Mouse (Mus musculus) erythroblast, adult 5-6 weeks (primary cell): ENCODE measurements around the gene Smg6. TPM values are rescaled to one million over a fixed set of nuclear protein-coding genes. Genes with fewer than 3 reads are reported as not detected.
A peak's percentile ranks its signal among the peaks of the same experiment; 100 is the strongest.

ENCODE experiments used
- ATAC-seq: replicated peaks from 2 replicates; pipeline ENCODE4 v1.8.0; 2016; ENCODE audit warnings: moderate number of reproducible peaks, mild to moderate bottlenecking, moderate TSS enrichment, inconsistent platforms; ENCODE audit not compliant: poor library complexity, low FRiP score, severe bottlenecking
- total RNA-seq, 2 experiments: library from RNA; stranded (forward) in 1 of 2; stranded (reverse) in 1 of 2; fragments of 150-400 nt in 1 of 2; fragments of 200-764, 138-1000 nt in 1 of 2; gene quantifications; 2 replicates each; pipeline versions ENCODE4 v1.2.3 to v1.2.4; 2015 to 2017; ENCODE audit warnings: low replicate concordance in 2 of 2

Gene Smg6
- total RNA-seq, 2 experiments from 2014 or later: 68.8 to 157 TPM

GRCm38 (mm10) chr11:75198792-75199191 lies 273.2 kb downstream of the Smg6 start:
- no peak for ATAC-seq

GRCm38 (mm10) chr11:75199951-75200350 lies 274.3 kb downstream of the Smg6 start:
- no peak for ATAC-seq

- no peak for ATAC-seq
Observed at GRCm38 (mm10) chr11:75200935-75201334, 275.3 kb downstream of the Smg6 start.

- ATAC-seq: no peak
Observed at GRCm38 (mm10) chr11:75201721-75202120, 276.1 kb downstream of the Smg6 start.

- no peak for ATAC-seq
Observed at GRCm38 (mm10) chr11:75203926-75204325, 278.3 kb downstream of the Smg6 start.

- ATAC-seq: no peak
Observed at GRCm38 (mm10) chr11:75204472-75204871, 278.8 kb downstream of the Smg6 start.

- ATAC-seq: no peak
Observed at GRCm38 (mm10) chr11:75206347-75206746, 280.7 kb downstream of the Smg6 start.

- ATAC-seq: no peak
Observed at GRCm38 (mm10) chr11:75209363-75209762, 283.7 kb downstream of the Smg6 start.

- 0 out of 2 replicates have a peak, but pooled peaks have one; percentile 23 for ATAC-seq
Observed at GRCm38 (mm10) chr11:75210093-75210492, 284.5 kb downstream of the Smg6 start.

GRCm38 (mm10) chr11:75210755-75211154 lies 285.1 kb downstream of the Smg6 start:
- no peak for ATAC-seq

- no peak for ATAC-seq
Observed at GRCm38 (mm10) chr11:75212031-75212667, 286.5 kb downstream of the Smg6 start.

GRCm38 (mm10) chr11:75212876-75213275 lies 287.3 kb downstream of the Smg6 start:
- no peak for ATAC-seq

- ATAC-seq: no peak
Observed at GRCm38 (mm10) chr11:75213372-75214080, 287.9 kb downstream of the Smg6 start.

Other genes starting within 250 kb of the Smg6 start
- 67.9 and 70.7 TPM in 2 replicates for gene Pafah1b1, start 201.2 kb upstream of the Smg6 start, total RNA-seq (2015; ENCODE audit: low replicate concordance)
- 95.6 and 112 TPM in 2 replicates for gene Pafah1b1, start 201.2 kb upstream of the Smg6 start, total RNA-seq (2017; ENCODE audit: low replicate concordance)
- gene Mettl16, start 155.0 kb upstream of the Smg6 start, total RNA-seq (2015; ENCODE audit: low replicate concordance): 1.3 and 2.5 TPM in 2 replicates
- gene Mettl16, start 155.0 kb upstream of the Smg6 start, total RNA-seq (2017; ENCODE audit: low replicate concordance): 9.7 and 15.3 TPM in 2 replicates
- gene Mnt, start 94.9 kb upstream of the Smg6 start, total RNA-seq (2015; ENCODE audit: low replicate concordance): 1.3 and 2.1 TPM in 2 replicates
- gene Mnt, start 94.9 kb upstream of the Smg6 start, total RNA-seq (2017; ENCODE audit: low replicate concordance): 0.68 and 2.1 TPM in 2 replicates
- gene Sgsm2, start 28.8 kb upstream of the Smg6 start, total RNA-seq (2015; ENCODE audit: low replicate concordance): 0.96 TPM in 1 of 2 replicates, not detected in the other
- 0.14 and 0.43 TPM in 2 replicates for gene Sgsm2, start 28.8 kb upstream of the Smg6 start, total RNA-seq (2017; ENCODE audit: low replicate concordance)
- gene Tsr1, start 27.8 kb upstream of the Smg6 start, total RNA-seq (2015; ENCODE audit: low replicate concordance): 8.8 and 10.0 TPM in 2 replicates
- 9.5 and 13.9 TPM in 2 replicates for gene Tsr1, start 27.8 kb upstream of the Smg6 start, total RNA-seq (2017; ENCODE audit: low replicate concordance)
- gene Srr, start 125 bp downstream of the Smg6 start, total RNA-seq (2015; ENCODE audit: low replicate concordance): 9.4 and 17.6 TPM in 2 replicates
- gene Srr, start 125 bp downstream of the Smg6 start, total RNA-seq (2017; ENCODE audit: low replicate concordance): 5.6 and 7.0 TPM in 2 replicates
- gene Hic1, start 243.7 kb downstream of the Smg6 start, total RNA-seq (2015; ENCODE audit: low replicate concordance): not detected in 2 replicates
- gene Hic1, start 243.7 kb downstream of the Smg6 start, total RNA-seq (2017; ENCODE audit: low replicate concordance): not detected in 2 replicates